Mouse (Mus musculus) C2C12 (cell line): ENCODE data around the gene Mpzl1. TPM values are rescaled to one million over a fixed set of nuclear protein-coding genes. Genes with fewer than 3 reads are reported as not detected.
"Not testable (repeated sequence)": the region's sequence is repeated elsewhere in the genome, so short reads cannot be mapped to it uniquely, and the experiment has no call there.

Experiments used
- H3K27me3 ChIP-seq: one replicate; pipeline ENCODE4 v1.6.1; 2011; ENCODE audit not compliant: control insufficient read depth, insufficient read depth, insufficient read length
- H3K36me3 ChIP-seq: one replicate; pipeline ENCODE4 v1.6.1; 2011; ENCODE audit not compliant: control insufficient read depth, insufficient read depth
- H3K4me3 ChIP-seq: one replicate; pipeline ENCODE4 v1.5.1; 2011; ENCODE audit warnings: mild to moderate bottlenecking, control low read depth; ENCODE audit not compliant: poor library complexity, insufficient read depth, severe bottlenecking
- H3K79me2 ChIP-seq: one replicate; pipeline ENCODE4 v1.6.1; 2011; ENCODE audit not compliant: control insufficient read depth, insufficient read depth
- H3K79me3 ChIP-seq: one replicate; pipeline ENCODE4 v1.6.1; 2011; ENCODE audit warnings: low read depth, control low read depth
- H3ac ChIP-seq: one replicate; pipeline ENCODE3; 2011; ENCODE audit warnings: low read depth; ENCODE audit not compliant: control insufficient read depth, insufficient read length
- CEBPB ChIP-seq: IDR thresholded peaks from one replicate; pipeline ENCODE4 v1.6.1; 2011; ENCODE audit warnings: low read depth, mild to moderate bottlenecking, control low read depth, moderate library complexity
- CTCF ChIP-seq: IDR thresholded peaks from one replicate; pipeline ENCODE4 v1.5.1; 2011; ENCODE audit not compliant: control insufficient read depth, insufficient read depth, insufficient read length
- FOSL1 ChIP-seq: IDR thresholded peaks from one replicate; pipeline ENCODE4 v1.8.0; 2011; ENCODE audit warnings: mild to moderate bottlenecking, low read length; ENCODE audit not compliant: poor library complexity, insufficient read depth, severe bottlenecking
- MAX ChIP-seq: IDR thresholded peaks from one replicate; pipeline ENCODE4 v1.6.1; 2011; ENCODE audit warnings: mild to moderate bottlenecking, control low read depth
- MYOD1 ChIP-seq: IDR thresholded peaks from one replicate; pipeline ENCODE4 v1.6.1; 2011; ENCODE audit warnings: low read depth; ENCODE audit not compliant: control insufficient read depth, insufficient read length
- MYOG ChIP-seq: IDR thresholded peaks from one replicate; pipeline ENCODE4 v1.6.1; 2011; ENCODE audit not compliant: control insufficient read depth, insufficient read length; ENCODE audit errors: extremely low read depth
- USF1 ChIP-seq: IDR thresholded peaks from one replicate; pipeline ENCODE4 v1.6.1; 2011; ENCODE audit warnings: low read depth, mild to moderate bottlenecking, control low read depth, moderate library complexity
- long read RNA-seq, 2 experiments: library from polyadenylated mRNA; unstranded; transcript quantifications; one replicate each; pipeline ENCODE4 v2.0.0; 2019 to 2020
- polyA plus RNA-seq: library from polyadenylated mRNA; unstranded; fragments of >200 nt; fragmentation: generic; extraction: Trizol; gene quantifications from one replicate; pipeline ENCODE4 v1.2.1, GENCODE M21; 2012; ENCODE audit warnings: missing spikeins

Mpzl1 gene
- 32.1 TPM for polyA plus RNA-seq
- long read RNA-seq, experiment 1, transcript Mpzl1-202 (6 exons, 2,285 nt) = major isoform, 32 of 44 reads
- long read RNA-seq, experiment 1, transcript Mpzl1-201 (5 exons, 2,171 nt) = minor isoform, 6 of 44 reads
- long read RNA-seq, experiment 1, partial matches to known transcripts = 1 of 44 reads
- long read RNA-seq, experiment 1, other reads (novel, unspliced or antisense) = 4 of 44 reads
- long read RNA-seq, experiment 2, transcript Mpzl1-201 (5 exons, 2,171 nt) = minor isoform, 32 of 304 reads
- long read RNA-seq, experiment 2, transcript Mpzl1-202 (6 exons, 2,285 nt) = major isoform, 249 of 304 reads
- long read RNA-seq, experiment 2, transcript Mpzl1-210 (3 exons, 643 nt) = minor isoform, 6 of 304 reads
- long read RNA-seq, experiment 2, partial matches to known transcripts = 2 of 304 reads
- long read RNA-seq, experiment 2, other reads (novel, unspliced or antisense) = 15 of 304 reads

DNA sequence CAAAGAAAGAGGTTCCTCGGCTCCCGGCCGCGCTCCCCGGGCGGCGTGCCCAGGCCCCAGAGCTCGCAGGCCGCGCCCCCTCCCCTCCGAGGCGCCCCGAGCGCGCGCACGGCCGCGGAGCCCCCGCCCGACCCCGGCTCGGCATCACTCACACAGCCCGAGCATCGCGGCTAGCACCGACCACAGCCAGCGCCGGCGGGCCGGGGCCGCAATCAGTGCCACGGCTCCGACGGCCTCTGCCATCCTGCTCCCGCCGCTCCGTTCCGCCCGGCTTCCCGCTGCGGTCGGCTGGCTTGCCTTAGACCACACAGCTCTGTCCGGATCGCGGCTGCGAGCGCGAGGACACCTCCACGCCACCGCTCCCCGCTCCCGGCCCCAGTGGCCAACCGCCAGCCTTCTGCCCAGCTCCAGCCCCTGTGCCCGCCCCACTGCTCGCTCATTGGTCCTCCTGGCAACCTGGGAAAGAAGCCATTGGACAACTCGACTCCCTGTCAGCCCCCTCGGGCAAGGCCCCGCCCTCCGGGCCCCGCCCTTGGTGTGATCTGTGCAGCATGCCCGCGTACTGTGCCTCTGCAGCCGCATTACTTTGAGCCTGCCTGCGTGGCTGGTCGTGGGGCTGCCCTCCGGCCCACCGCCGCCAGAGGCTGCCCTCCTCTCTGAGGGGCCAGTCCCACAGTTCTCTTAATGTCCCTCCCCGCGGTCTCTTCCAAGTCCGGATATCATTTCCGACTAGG is at the start of gene Mpzl1:
TSS of gene Mpzl1 (minus strand) at position 388 of the 734 bp plus-strand sequence.
- peaks cover 44% of the 10 kb centered on the region for H3K79me2 ChIP-seq
- peak within 1 kb of the TSS; percentile 53 for H3K4me3 ChIP-seq
- TF ChIP-seq MYOG (no peak), MAX (peak; percentile 59), USF1 (no peak), MYOD1 (no peak)
- peaks cover 6% of the 10 kb centered on the region for H3K79me3 ChIP-seq
- no peaks in the 10 kb centered on the region for H3K36me3 ChIP-seq
- H3ac ChIP-seq = peak within 1 kb of the TSS; percentile 80
- H3K27me3 ChIP-seq = no peaks in the 10 kb centered on the region

DNA sequence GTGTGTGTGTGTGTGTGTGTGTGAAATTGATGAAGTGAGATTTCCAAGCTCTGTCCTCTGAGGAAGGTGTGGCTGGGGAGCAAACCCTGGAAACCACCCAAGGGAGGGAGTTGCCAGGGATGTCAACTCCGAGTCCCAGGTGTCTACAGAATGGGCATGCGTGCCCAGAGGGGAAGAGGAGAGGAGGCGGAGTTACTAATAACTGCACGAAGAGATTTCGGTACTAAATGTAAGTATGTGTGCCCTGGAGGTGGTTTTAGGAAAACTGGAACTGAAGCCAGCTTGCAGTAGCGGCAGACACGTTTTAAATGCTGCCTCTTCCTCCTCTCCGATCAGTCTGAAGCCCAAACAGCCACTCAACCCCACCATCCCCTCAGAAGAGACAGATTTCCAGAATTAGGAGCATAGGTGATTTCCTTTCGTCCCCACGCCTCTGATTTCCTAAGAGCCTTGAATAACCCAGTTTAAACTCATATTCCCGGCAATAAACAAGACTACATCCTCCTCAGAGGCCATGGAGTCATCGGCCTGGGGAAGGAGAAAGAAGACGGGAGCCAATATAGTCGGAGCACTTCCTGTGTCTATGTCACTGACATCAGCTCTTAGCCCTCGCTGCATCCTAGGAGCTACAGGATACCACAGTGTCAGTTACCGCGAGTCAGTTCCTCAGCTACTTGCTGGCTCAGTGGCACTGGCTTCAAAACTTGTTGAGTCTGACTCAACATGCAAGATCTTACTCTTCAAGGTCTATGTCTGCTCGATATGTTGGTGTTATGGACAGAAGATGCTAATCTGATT is 47.9 kb upstream of the Mpzl1 start:
- H3K36me3 ChIP-seq = no peaks in the 10 kb centered on the region
- peaks cover 45% of the 10 kb centered on the region for H3K27me3 ChIP-seq
- no peak overlapping the region for H3ac ChIP-seq
- H3K4me3 ChIP-seq = no peak overlapping the region
- TF ChIP-seq MYOD1 = no peak
- TF ChIP-seq USF1 = no peak
- TF ChIP-seq FOSL1 = no peak
- no peak for TF ChIP-seq MYOG
- no peak for TF ChIP-seq CEBPB
- no peak for TF ChIP-seq CTCF
- TF ChIP-seq MAX = no peak
- H3K79me3 ChIP-seq = no peaks in the 10 kb centered on the region
- no peaks in the 10 kb centered on the region for H3K79me2 ChIP-seq

GRCm38 (mm10) chr1:165681045-165681794 is 46.9 kb upstream of the Mpzl1 start:
- no peaks in the 10 kb centered on the region for H3K36me3 ChIP-seq
- H3K4me3 ChIP-seq = no peak overlapping the region
- TF ChIP-seq CEBPB (no peak), CTCF (no peak), MAX (no peak), MYOD1 (no peak), FOSL1 (no peak), USF1 (no peak), MYOG (no peak)
- H3ac ChIP-seq = no peak overlapping the region
- H3K79me2 ChIP-seq = no peaks in the 10 kb centered on the region
- no peaks in the 10 kb centered on the region for H3K79me3 ChIP-seq
- peaks cover 50% of the 10 kb centered on the region for H3K27me3 ChIP-seq

DNA sequence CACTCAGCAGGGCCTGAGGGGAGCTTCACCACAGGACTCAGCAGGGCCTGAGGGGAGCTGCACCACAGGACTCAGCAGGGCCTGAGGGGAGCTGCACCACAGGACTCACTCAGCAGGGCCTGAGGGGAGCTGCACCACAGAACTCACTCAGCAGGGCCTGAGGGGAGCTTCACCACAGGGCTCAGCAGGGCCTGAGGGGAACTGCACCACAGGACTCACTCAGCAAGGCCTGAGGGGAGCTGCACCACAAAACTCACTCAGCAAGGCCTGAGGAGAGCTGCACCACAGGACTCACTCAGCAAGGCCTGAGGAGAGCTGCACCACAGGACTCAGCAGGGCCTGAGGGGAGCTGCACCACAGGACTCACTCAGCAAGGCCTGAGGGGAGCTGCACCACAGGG is 45.7 kb upstream of the Mpzl1 start:
- H3K27me3 ChIP-seq = peaks cover 54% of the 10 kb centered on the region
- not testable (repeated sequence) for H3K79me2 ChIP-seq, H3K36me3 ChIP-seq, H3K4me3 ChIP-seq, H3K79me3 ChIP-seq, H3ac ChIP-seq

GRCm38 (mm10) chr1:165679618-165679997 is 45.3 kb upstream of the Mpzl1 start:
- no peaks in the 10 kb centered on the region for H3K36me3 ChIP-seq
- no peak for TF ChIP-seq MAX
- TF ChIP-seq CTCF = no peak

More at GRCm38 (mm10) chr1:165679618-165679997, 45.3 kb upstream of the Mpzl1 start:
- H3K27me3 ChIP-seq = peaks cover 55% of the 10 kb centered on the region
- H3ac ChIP-seq = no peak overlapping the region
- no peak overlapping the region for H3K4me3 ChIP-seq
- H3K79me3 ChIP-seq = no peaks in the 10 kb centered on the region
- no peaks in the 10 kb centered on the region for H3K79me2 ChIP-seq
